Comparison of ENCODE assay signal across 19 mouse cellular contexts in the genomic region with DNA sequence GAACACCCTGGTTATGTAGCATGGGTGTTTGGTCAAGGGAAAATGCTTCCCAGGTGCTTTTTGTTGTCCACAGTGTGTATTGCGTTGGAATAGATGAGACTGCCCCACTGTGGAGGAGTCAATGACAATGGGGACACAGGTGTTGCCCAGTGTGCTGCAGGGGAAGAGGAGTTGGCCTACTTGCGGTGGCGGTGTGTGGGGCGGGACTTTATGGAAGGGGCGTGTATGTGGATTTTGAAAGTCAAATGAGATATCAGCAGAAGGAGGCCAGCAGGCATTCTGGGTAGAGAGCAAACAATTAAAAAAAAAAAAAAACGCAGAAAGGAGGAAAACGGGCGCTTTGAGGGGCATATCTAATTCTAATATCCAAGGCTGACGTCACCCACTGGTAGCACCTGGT. TPM values are rescaled to one million over a fixed set of nuclear protein-coding genes. Genes with fewer than 3 reads are reported as not detected.
A peak's percentile ranks its signal among the peaks of the same experiment; 100 is the strongest.
DNase-seq lines count a peak whose midpoint lies in the region; ATAC-seq and TF ChIP-seq lines count a peak whose summit lies in the region.
"Had no signal": no experiment of that assay in that cellular context is flagged by ENCODE, and none has a peak within 500 bp of the region (broad histone marks: within the 10 kb centered on the region; RNA-seq: fewer than 3 reads in every experiment).

No protein-coding gene starts in this region.

- peak; percentile 24 for DNase-seq in thymus, postnatal 25 days
- DNase-seq in thymus, postnatal 10 days (ENCODE audit: low spot score in 2 of 2) = no peak
- peak; percentile 53 for DNase-seq in brain, adult 2 months (ENCODE audit: low read depth, low spot score)
- DNase-seq in urinary bladder, adult 18-20 months (ENCODE audit: low spot score in 2 of 2) = no peak
- DNase-seq in adrenal gland, adult 2 months = no peak
- DNase-seq: adrenal gland, postnatal 25 days; B cell, adult 2 months; cerebellum, adult 2 months; gastrocnemius, postnatal 14 days; heart, postnatal 36 days had no signal

- 0 out of 2 replicates have a peak, but pooled peaks have one; percentile 35 for ATAC-seq in intestine, embryonic 15.5 days
- ATAC-seq in intestine, postnatal 0 days = no peak; the same call in 1 of the 2 replicates
- ATAC-seq: activated CD4-positive, CD25-positive, alpha-beta regulatory T cell, adult 4 months; CD4-positive, CD25-positive, alpha-beta regulatory T cell, adult 4 months; forebrain, embryonic 15.5 days; inflammation-experienced regulatory T-cells, adult 6 months had no signal

- H3K9ac ChIP-seq in intestine, embryonic 15.5 days = no peak overlapping the region
- no peak overlapping the region for H3K9ac ChIP-seq in intestine, postnatal 0 days (ENCODE audit: low read depth, low read length)
- H3K9ac ChIP-seq: forebrain, embryonic 15.5 days; heart, embryonic 13.5 days; hindbrain, embryonic 15.5 days had no signal

- no peaks in the 10 kb centered on the region for H3K9me3 ChIP-seq in intestine, embryonic 15.5 days
- H3K9me3 ChIP-seq in intestine, postnatal 0 days (ENCODE audit: control insufficient read depth) = no peaks in the 10 kb centered on the region
- H3K9me3 ChIP-seq: forebrain, embryonic 15.5 days; G1E; heart, embryonic 13.5 days; hindbrain, embryonic 15.5 days had no signal

- H3K36me3 ChIP-seq in intestine, embryonic 15.5 days = peaks cover 20% of the 10 kb centered on the region
- H3K36me3 ChIP-seq in intestine, postnatal 0 days (ENCODE audit: control insufficient read depth, insufficient read depth) = peaks cover 81% of the 10 kb centered on the region

- WGBS in intestine, embryonic 15.5 days = 87% methylated on average over 9 of the region's 9 CpGs
- 63% methylated on average over 9 of the region's 9 CpGs for WGBS in intestine, postnatal 0 days

- H3K4me1 ChIP-seq in intestine, embryonic 15.5 days (replicated peaks) = no peaks in the 10 kb centered on the region
- no peaks in the 10 kb centered on the region for H3K4me1 ChIP-seq in intestine, postnatal 0 days (replicated peaks; ENCODE audit: control insufficient read depth, insufficient read depth, low read length)
- H3K4me1 ChIP-seq: heart, embryonic 13.5 days; hindbrain, embryonic 15.5 days had no signal

- H3K4me2 ChIP-seq in intestine, embryonic 15.5 days (replicated peaks) = no peak overlapping the region
- H3K4me2 ChIP-seq in intestine, postnatal 0 days (replicated peaks; ENCODE audit: low read depth) = no peak overlapping the region
- H3K4me2 ChIP-seq: forebrain, embryonic 15.5 days; heart, embryonic 13.5 days; hindbrain, embryonic 15.5 days had no signal

- no peak overlapping the region for H3K27ac ChIP-seq in intestine, embryonic 15.5 days
- no peak overlapping the region for H3K27ac ChIP-seq in intestine, postnatal 0 days (ENCODE audit: low read depth, low read length)
- H3K27ac ChIP-seq: forebrain, embryonic 15.5 days; heart, embryonic 13.5 days; hindbrain, embryonic 15.5 days had no signal

- H3K27me3 ChIP-seq in intestine, embryonic 15.5 days (replicated peaks) = no peaks in the 10 kb centered on the region
- H3K27me3 ChIP-seq in intestine, postnatal 0 days (replicated peaks; ENCODE audit: control insufficient read depth, insufficient read depth, low read length) = no peaks in the 10 kb centered on the region
- H3K27me3 ChIP-seq: forebrain, embryonic 15.5 days; heart, embryonic 13.5 days; hindbrain, embryonic 15.5 days had no signal

- no peak overlapping the region for H3K4me3 ChIP-seq in intestine, embryonic 15.5 days (replicated peaks)
- H3K4me3 ChIP-seq in intestine, postnatal 0 days (ENCODE audit: low read depth, low read length) = no peak overlapping the region
- H3K4me3 ChIP-seq: forebrain, embryonic 15.5 days; heart, embryonic 13.5 days; hindbrain, embryonic 15.5 days had no signal

- no peak for TF ChIP-seq CTCF in intestine, postnatal 0 days (IDR thresholded peaks at IDR 0.05; ENCODE audit: low read depth)

RNA-seq across cellular contexts. Expression of a gene that starts 18.5 kb away (rescaled TPM):
- 4.1 and 5.9 TPM in 2 replicates for polyA plus RNA-seq in intestine, embryonic 15.5 days (2015; fragmentation: Nextera tagmentation; extraction: Ambion mirVana)
- 5.5 and 6.4 TPM in 2 replicates for polyA plus RNA-seq in intestine, postnatal 0 days (2015; fragmentation: Nextera tagmentation; extraction: Ambion mirVana)
- 1 to 10 TPM; 2.2 to 5.1 TPM for total RNA-seq in adrenal gland, adult 2 months (2021)
- 4.5 and 6.5 TPM in 2 replicates for polyA plus RNA-seq in adrenal gland, adult 2 months (2012; rRNA removed)

Comparison
In these comparisons a context has a peak if more than half of its experiments do, and no peak if none do; other contexts are left out.
1. DNase-seq: peak in thymus, postnatal 25 days (single experiment) and brain, adult 2 months (single experiment); none in thymus, postnatal 10 days (0 of 2), urinary bladder, adult 18-20 months (0 of 2) and adrenal gland, adult 2 months (single experiment).